Mouse (Mus musculus): ENCODE measurements around the gene Tsnaxip1. TPM values are rescaled to one million over a fixed set of nuclear protein-coding genes. Genes with fewer than 3 reads are reported as not detected.
A peak's percentile ranks its signal among the peaks of the same experiment; 100 is the strongest.

Gene Tsnaxip1
- polyA plus RNA-seq, 1 experiment: 3.6 TPM

DNA sequence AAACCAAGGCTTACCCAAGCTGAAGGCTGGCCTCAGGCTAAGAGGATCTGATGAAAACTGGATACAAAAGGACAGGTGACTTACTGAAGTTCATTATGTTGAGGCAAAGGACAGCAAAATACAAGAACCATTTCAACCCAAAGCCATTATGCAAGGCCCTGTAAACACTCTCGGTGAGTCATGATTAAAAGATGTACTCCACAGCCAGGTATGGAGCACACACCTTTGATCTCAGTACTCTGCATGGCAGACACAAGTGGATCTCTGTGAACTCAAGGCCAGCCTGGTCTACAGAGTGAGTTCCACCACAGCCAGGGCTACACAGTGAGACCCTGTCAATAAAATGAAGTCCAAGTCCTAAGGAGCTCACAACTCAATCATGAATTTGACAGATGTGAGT is 31.7 kb upstream of the Tsnaxip1 start:
- WGBS: 96% methylated on average over 1 of the region's 1 CpGs
- H3K27ac ChIP-seq (ENCODE audit: control insufficient read depth, insufficient read depth, low read depth, low read length, poor library complexity): no peak overlapping the region
- no peak overlapping the region for H3K4me3 ChIP-seq (replicated peaks; ENCODE audit: control insufficient read depth, low read depth, low read length)
- 0 out of 2 replicates have a peak, but pooled peaks cover 2% of the 10 kb centered on the region for H3K4me1 ChIP-seq (ENCODE audit: control insufficient read depth, insufficient read depth, low read length)
- TF ChIP-seq POLR2A (IDR thresholded peaks at IDR 0.05; ENCODE audit: borderline replicate concordance, control insufficient read depth, low read depth, low read length) (no peak), CTCF (IDR thresholded peaks at IDR 0.05; ENCODE audit: control insufficient read depth, insufficient read depth, low read length) (no peak)

DNA sequence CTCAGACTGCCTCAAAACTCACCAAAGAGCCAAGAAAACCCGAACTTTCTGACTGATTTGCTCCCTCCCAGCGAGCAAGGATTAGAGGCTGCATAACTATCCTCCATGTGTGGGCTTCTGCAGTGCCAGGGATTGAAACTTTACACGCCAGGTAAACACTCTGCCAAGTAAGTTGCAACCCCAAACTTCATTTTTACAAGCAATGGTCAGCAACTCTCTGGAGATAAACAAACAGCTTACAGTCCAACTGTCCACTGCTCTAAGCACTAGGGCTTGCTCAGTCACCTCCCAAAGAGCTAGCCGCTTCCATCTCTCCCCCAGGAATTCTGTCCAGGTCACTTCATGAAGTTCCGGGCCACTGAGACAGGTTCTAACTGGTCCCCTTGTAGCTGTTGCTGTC is 29.1 kb upstream of the Tsnaxip1 start:
- WGBS: 86% methylated on average over 5 of the region's 5 CpGs
- Histone ChIP-seq H3K4me3 (replicated peaks; ENCODE audit: control insufficient read depth, low read depth, low read length) (no peak overlapping the region), H3K4me1 (ENCODE audit: control insufficient read depth, insufficient read depth, low read length) (0 out of 2 replicates have a peak, but pooled peaks cover 2% of the 10 kb centered on the region), H3K27ac (ENCODE audit: control insufficient read depth, insufficient read depth, low read depth, low read length, poor library complexity) (peak overlapping the region; percentile 90)
- no peak for TF ChIP-seq CTCF (IDR thresholded peaks at IDR 0.05; ENCODE audit: control insufficient read depth, insufficient read depth, low read length)

DNA sequence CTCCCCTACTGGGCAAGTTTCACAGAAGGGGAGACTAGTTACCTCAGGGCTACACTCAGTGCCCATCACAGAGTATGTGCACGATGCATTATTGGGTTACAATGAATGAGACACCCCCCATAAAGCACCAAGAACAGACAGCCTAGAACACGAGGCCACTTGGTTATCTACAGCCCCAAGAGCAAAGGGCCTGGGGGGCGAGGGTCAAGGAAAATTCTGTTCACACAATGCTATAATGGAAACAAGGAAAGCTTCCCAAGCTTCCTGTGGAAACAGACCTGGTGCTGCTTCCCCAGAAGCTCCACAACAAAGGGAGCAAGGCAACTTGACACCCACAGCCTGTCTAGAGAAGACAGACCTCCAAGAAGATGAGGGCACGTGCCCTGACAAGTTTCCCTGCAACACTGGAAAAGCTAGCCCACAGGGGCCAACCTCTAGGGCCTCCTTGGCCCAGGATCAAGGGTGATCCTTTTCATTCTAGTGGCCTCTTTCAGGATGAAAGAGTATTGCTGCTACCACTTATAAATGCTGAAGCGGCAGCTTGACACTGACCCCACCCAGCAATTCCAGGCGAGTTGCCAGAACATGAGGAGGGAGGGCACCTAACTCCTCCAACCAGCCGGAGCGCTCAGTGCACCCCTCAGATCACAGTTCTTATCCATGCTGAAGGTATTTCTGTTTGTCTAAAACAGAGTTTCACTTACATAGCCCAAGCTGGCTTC is 28.3 kb upstream of the Tsnaxip1 start:
- Histone ChIP-seq H3K4me3 (replicated peaks; ENCODE audit: control insufficient read depth, low read depth, low read length) (peak overlapping the region; percentile 11), H3K27ac (ENCODE audit: control insufficient read depth, insufficient read depth, low read depth, low read length, poor library complexity) (peak overlapping the region; percentile 90), H3K4me1 (ENCODE audit: control insufficient read depth, insufficient read depth, low read length) (0 out of 2 replicates have a peak, but pooled peaks cover 2% of the 10 kb centered on the region)
- TF ChIP-seq CTCF (IDR thresholded peaks at IDR 0.05; ENCODE audit: control insufficient read depth, insufficient read depth, low read length) (no peak), POLR2A (IDR thresholded peaks at IDR 0.05; ENCODE audit: borderline replicate concordance, control insufficient read depth, low read depth, low read length) (no peak)
- 69% methylated on average over 8 of the region's 8 CpGs for whole genome bisulfite sequencing

DNA sequence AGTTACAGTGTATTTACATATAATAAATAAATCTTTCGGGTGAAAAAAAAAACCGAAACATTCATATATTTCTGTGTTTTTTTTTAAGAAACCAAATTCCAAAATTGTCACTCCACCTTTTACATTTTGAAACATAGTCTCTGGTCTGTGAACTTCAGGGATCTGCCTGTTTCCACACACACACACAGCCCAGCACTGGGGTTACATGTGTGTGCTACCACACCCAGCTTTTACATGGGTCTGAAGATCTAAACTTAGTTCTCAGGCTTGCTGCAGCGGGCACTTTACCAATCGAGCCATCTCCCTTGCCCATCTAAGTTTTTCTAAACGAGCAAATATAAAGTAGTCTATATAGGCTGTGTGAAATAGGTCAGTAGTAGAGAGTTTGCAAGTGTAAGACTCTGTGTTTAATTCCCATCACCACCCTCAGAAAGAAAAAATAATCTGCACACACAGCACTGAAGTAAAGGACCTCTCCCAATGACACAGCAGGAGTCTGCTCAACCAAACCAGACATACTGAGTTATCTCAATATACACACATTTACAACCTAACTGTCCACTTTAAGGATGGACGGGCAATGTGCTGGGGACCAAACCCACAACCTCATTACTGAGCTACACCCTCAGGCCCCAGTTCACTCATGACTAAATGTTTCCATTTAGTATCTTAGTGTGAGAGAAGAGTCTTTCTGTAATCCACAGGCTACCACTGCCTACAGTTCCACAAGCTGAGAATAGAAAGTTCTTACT is 26.2 kb upstream of the Tsnaxip1 start:
- Histone ChIP-seq H3K4me1 (ENCODE audit: control insufficient read depth, insufficient read depth, low read length) (0 out of 2 replicates have a peak, but pooled peaks cover 2% of the 10 kb centered on the region), H3K4me3 (replicated peaks; ENCODE audit: control insufficient read depth, low read depth, low read length) (no peak overlapping the region), H3K27ac (ENCODE audit: control insufficient read depth, insufficient read depth, low read depth, low read length, poor library complexity) (peak overlapping the region; percentile 88; the same call in 1 of the 2 replicates)
- 60% methylated on average over 6 of the region's 6 CpGs for WGBS
- no peak for TF ChIP-seq POLR2A (IDR thresholded peaks at IDR 0.05; ENCODE audit: borderline replicate concordance, control insufficient read depth, low read depth, low read length)

DNA sequence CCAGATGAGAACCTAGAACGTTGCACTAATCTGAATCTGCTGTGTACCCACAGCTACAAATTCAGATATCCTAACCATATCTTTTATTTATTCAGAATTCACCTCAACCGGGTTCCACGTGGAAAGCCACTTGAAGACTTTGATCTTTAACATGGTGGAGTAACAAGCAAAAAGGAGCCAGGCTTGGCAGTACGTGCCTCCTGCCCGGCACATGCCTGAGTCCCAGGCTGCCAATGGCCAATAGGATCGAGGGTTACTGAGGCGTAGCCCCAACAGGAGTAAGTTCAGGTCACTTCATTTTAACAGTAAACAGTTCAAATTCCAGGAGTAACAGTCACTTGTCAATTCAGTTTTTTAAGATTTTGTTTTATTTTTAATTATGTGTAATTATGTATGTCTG is 22.7 kb upstream of the Tsnaxip1 start:
- 80% methylated on average over 7 of the region's 7 CpGs for WGBS
- Histone ChIP-seq H3K4me1 (ENCODE audit: control insufficient read depth, insufficient read depth, low read length) (peaks cover 5% of the 10 kb centered on the region), H3K27ac (ENCODE audit: control insufficient read depth, insufficient read depth, low read depth, low read length, poor library complexity) (no peak overlapping the region), H3K4me3 (replicated peaks; ENCODE audit: control insufficient read depth, low read depth, low read length) (no peak overlapping the region)
- no peak for TF ChIP-seq CTCF (IDR thresholded peaks at IDR 0.05; ENCODE audit: control insufficient read depth, insufficient read depth, low read length)
- TF ChIP-seq POLR2A (IDR thresholded peaks at IDR 0.05; ENCODE audit: borderline replicate concordance, control insufficient read depth, low read depth, low read length): no peak

DNA sequence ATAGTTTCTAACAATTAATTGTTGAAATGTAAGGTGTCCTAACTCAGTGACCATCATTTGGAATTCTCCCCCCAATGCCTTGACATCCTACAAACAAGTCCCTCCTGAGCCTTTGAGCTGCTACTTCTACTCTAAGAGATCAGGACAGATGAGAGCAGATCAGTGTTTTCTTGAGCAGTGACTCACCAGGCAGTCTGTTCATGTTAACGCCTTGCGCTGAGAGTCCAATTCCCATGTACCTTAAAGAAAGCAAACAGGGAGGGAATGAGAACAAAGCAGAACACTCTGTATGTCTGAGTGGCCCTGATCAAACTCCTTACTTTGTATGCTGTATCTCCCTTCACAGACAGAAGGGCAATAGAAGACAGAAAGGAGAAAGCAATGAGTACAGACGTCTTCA is 22.2 kb upstream of the Tsnaxip1 start:
- TF ChIP-seq CTCF (IDR thresholded peaks at IDR 0.05; ENCODE audit: control insufficient read depth, insufficient read depth, low read length) (no peak), POLR2A (IDR thresholded peaks at IDR 0.05; ENCODE audit: borderline replicate concordance, control insufficient read depth, low read depth, low read length) (no peak)
- 91% methylated on average over 3 of the region's 3 CpGs for WGBS
- no peak overlapping the region for H3K27ac ChIP-seq (ENCODE audit: control insufficient read depth, insufficient read depth, low read depth, low read length, poor library complexity)
- H3K4me3 ChIP-seq (replicated peaks; ENCODE audit: control insufficient read depth, low read depth, low read length): no peak overlapping the region
- peaks cover 7% of the 10 kb centered on the region for H3K4me1 ChIP-seq (ENCODE audit: control insufficient read depth, insufficient read depth, low read length)

DNA sequence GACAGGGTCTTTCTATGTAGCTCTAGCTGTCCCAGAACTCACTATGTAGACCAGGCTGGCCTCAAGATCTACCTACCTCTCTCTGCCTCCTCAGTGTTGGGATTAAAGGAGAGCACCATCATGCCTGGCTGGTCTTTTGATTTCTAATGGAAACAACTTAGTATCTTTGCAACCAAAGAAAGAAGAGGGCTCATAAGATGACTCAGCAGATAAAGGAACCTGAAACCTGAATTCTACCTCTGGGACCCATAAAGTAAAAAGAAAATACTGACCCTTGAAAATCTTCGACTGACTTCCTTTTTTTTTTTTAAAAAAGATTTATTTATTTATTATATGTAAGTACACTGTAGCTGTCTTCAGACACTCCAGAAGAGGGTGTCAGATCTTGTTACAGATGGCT is 21.6 kb upstream of the Tsnaxip1 start:
- no peak overlapping the region for H3K4me3 ChIP-seq (replicated peaks; ENCODE audit: control insufficient read depth, low read depth, low read length)
- 14% methylated on average over 1 of the region's 1 CpGs for WGBS
- no peak overlapping the region for H3K27ac ChIP-seq (ENCODE audit: control insufficient read depth, insufficient read depth, low read depth, low read length, poor library complexity)
- TF ChIP-seq CTCF (IDR thresholded peaks at IDR 0.05; ENCODE audit: control insufficient read depth, insufficient read depth, low read length) (no peak), POLR2A (IDR thresholded peaks at IDR 0.05; ENCODE audit: borderline replicate concordance, control insufficient read depth, low read depth, low read length) (no peak)
- H3K4me1 ChIP-seq (ENCODE audit: control insufficient read depth, insufficient read depth, low read length): peaks cover 7% of the 10 kb centered on the region

DNA sequence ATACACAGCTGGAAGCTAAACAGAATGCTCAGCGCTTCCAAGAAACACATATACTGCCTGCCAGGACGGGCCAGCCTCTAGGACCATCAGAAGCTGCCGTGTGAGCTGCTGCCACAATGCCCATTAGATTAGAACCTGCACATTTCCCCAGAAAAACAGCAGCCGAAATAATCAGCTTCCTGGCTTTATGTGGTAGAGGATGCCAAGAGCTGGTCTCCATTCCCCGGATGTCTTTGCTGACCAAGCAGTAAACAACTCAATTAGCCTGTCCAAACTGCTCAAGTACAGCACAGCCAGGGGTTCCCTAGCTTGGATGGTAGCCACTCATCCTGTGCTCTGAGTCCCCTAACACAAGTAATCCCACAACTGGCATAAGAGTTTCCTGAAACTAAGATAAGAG is 19.8 kb upstream of the Tsnaxip1 start:
- no peak overlapping the region for H3K27ac ChIP-seq (ENCODE audit: control insufficient read depth, insufficient read depth, low read depth, low read length, poor library complexity)
- TF ChIP-seq POLR2A (IDR thresholded peaks at IDR 0.05; ENCODE audit: borderline replicate concordance, control insufficient read depth, low read depth, low read length) (no peak), CTCF (IDR thresholded peaks at IDR 0.05; ENCODE audit: control insufficient read depth, insufficient read depth, low read length) (no peak)
- peaks cover 10% of the 10 kb centered on the region for H3K4me1 ChIP-seq (ENCODE audit: control insufficient read depth, insufficient read depth, low read length)
- H3K4me3 ChIP-seq (replicated peaks; ENCODE audit: control insufficient read depth, low read depth, low read length): no peak overlapping the region
- 91% methylated on average over 5 of the region's 5 CpGs for WGBS

Data from bone marrow, adult 2 months (tissue).